Mouse (Mus musculus) heart, embryonic 12.5 days (tissue): ENCODE measurements around the gene Dsn1. TPM values are rescaled to one million over a fixed set of nuclear protein-coding genes. Genes with fewer than 3 reads are reported as not detected.

Experiments used
- ATAC-seq: fragments of 200-750 bp; cut with Nextera tagmentation; 2 replicates; pipeline ENCODE4 v1.8.0; 2017; ENCODE audit warnings: moderate TSS enrichment, moderate library complexity; ENCODE audit not compliant: insufficient number of reproducible peaks, low FRiP score
- H3K27ac ChIP-seq: fragments of 300-500 bp; sonication (generic); 2 replicates; pipeline ENCODE4 v1.5.1; 2016; ENCODE audit warnings: mild to moderate bottlenecking, moderate library complexity; ENCODE audit not compliant: poor library complexity, severe bottlenecking
- H3K27me3 ChIP-seq: fragments of 300-500 bp; sonication (generic); replicated peaks from 2 replicates; pipeline ENCODE4 v1.6.1; 2016; ENCODE audit warnings: mild to moderate bottlenecking, moderate library complexity
- H3K36me3 ChIP-seq: fragments of 300-500 bp; sonication (generic); 2 replicates; pipeline ENCODE4 v1.6.1; 2016; ENCODE audit warnings: mild to moderate bottlenecking, moderate library complexity
- H3K4me1 ChIP-seq: fragments of 300-500 bp; sonication (generic); replicated peaks from 2 replicates; pipeline ENCODE4 v1.6.1; 2016; ENCODE audit warnings: mild to moderate bottlenecking
- H3K4me2 ChIP-seq: fragments of 300-500 bp; sonication (generic); 2 replicates; pipeline ENCODE4 v1.6.1; 2016; ENCODE audit warnings: mild to moderate bottlenecking, moderate library complexity
- H3K4me3 ChIP-seq: fragments of 300-500 bp; sonication (generic); 2 replicates; pipeline ENCODE4 v1.5.1; 2016; ENCODE audit warnings: mild to moderate bottlenecking
- H3K9ac ChIP-seq: fragments of 300-500 bp; sonication (generic); 2 replicates; pipeline ENCODE4 v1.6.1; 2016; ENCODE audit warnings: mild to moderate bottlenecking, moderate library complexity
- H3K9me3 ChIP-seq: fragments of 300-500 bp; sonication (generic); replicated peaks from 2 replicates; pipeline ENCODE4 v1.6.1; 2016; ENCODE audit warnings: mild to moderate bottlenecking, moderate library complexity
- WGBS: fragments of 180-500 bp; shearing (Covaris S2); methylation state at CpG from one replicate; pipeline ENCODE4 v1.1.7; 2016; 5-methylcytosine and 5-hydroxymethylcytosine counted together
- polyA plus RNA-seq: library from polyadenylated mRNA; unstranded; fragments of >200 nt; fragmentation: Nextera tagmentation; extraction: Ambion mirVana; gene quantifications from 2 replicates; pipeline ENCODE4 v1.2.1, GENCODE M21; 2016

Dsn1 gene
- polyA plus RNA-seq, 1 experiment from 2014 or later: 39.1 TPM

- Histone ChIP-seq H3K4me3 (no peak overlapping the region), H3K9ac (no peak overlapping the region), H3K4me2 (no peak overlapping the region), H3K27ac (no peak overlapping the region), H3K27me3 (no peaks in the 10 kb centered on the region), H3K9me3 (no peaks in the 10 kb centered on the region), H3K36me3 (no peaks in the 10 kb centered on the region), H3K4me1 (peaks cover 35% of the 10 kb centered on the region)
- no peak for ATAC-seq
- 69% methylated on average over 6 of the region's 6 CpGs for WGBS
Observed at GRCm38 (mm10) chr2:156967388-156967787, 39.6 kb downstream of the Dsn1 start.

DNA sequence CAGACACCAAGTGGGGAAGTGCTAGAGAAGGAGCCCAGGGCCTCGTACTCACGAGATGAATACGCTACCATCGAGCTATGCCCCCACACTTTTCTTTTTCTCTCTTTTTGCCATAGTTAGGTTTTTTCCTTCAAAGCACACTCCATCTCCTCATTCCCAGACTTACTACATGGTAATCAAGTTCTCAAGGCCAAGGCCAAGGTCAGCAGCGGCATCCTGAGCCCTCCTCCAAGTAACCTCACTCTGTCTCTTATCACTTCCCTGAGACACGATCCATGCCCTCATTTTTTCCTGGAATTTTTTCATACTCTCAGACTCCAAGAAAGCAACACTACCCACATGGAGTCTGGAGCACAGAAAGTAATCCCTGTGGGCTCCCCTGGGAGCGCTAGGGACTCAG is 43.1 kb downstream of the Dsn1 start:
- no peak for ATAC-seq
- H3K9ac ChIP-seq: no peak overlapping the region
- no peak overlapping the region for H3K27ac ChIP-seq
- no peaks in the 10 kb centered on the region for H3K27me3 ChIP-seq
- no peak overlapping the region for H3K4me3 ChIP-seq
- H3K4me1 ChIP-seq: peaks cover 21% of the 10 kb centered on the region
- WGBS: 76% methylated on average over 7 of the region's 7 CpGs
- no peak overlapping the region for H3K4me2 ChIP-seq
- no peaks in the 10 kb centered on the region for H3K36me3 ChIP-seq
- H3K9me3 ChIP-seq: no peaks in the 10 kb centered on the region

DNA sequence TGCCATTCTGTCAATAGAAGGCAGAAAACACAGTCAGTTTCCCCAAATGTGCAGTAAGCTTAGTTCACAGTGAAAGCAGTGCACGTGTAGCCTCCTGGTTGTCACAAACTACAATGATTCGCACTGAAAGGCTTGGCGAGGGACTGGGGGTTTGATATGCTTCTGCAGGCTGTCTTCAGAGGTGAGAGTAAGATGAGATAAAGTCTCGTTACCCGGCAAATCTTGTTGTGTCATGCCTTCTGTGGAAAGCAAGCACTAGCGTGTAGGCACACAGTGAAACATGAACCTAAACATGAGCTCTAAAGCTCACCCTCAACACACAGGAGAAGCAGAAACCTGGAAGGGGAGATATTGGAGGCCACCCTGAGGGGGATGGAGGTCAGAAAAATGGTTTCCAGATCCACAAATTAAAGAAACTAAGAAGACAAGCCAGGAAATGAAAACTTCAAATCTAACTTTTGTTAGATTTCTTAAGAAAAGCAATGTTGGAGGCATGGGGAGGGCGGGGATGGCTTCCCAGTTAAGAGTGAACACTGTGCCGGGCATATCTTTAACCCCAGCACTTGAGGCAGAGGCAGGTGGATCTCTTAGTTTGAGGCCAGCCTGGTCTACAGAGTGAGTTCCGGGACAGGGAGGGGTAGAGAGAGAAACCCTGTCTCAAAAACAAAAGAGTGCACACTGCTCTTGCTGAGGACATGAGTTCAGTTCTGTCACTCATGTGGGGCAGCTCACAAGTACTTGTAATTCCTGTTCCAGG is 48.3 kb downstream of the Dsn1 start:
- Histone ChIP-seq H3K27ac (no peak overlapping the region), H3K4me3 (no peak overlapping the region), H3K27me3 (no peaks in the 10 kb centered on the region), H3K36me3 (no peaks in the 10 kb centered on the region; the same call in 1 of the 2 replicates), H3K4me2 (no peak overlapping the region), H3K9ac (no peak overlapping the region), H3K4me1 (peaks cover 6% of the 10 kb centered on the region), H3K9me3 (no peaks in the 10 kb centered on the region)
- no peak for ATAC-seq
- 65% methylated on average over 9 of the region's 9 CpGs for WGBS

DNA sequence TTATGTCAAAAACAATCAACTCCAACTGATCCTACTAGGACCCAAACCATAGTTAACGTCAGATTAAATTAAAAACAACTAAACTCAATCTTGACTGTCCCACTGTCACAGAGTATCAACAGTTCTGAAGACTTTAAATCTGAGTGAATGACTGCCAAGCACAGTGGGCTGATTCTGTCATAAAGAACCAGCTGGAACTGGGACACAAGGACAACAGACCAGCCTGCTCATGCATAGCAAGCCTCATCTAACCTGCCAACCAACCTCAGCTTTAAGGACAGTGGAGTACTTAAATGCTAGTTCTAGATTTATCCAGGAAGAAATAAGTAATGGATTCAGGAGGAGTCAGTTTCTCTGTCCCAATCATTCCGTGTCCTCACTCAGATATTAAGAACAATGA is 49.9 kb downstream of the Dsn1 start:
- no peaks in the 10 kb centered on the region; the same call in 1 of the 2 replicates for H3K36me3 ChIP-seq
- no peak overlapping the region for H3K4me3 ChIP-seq
- peaks cover 5% of the 10 kb centered on the region; the same call in 1 of the 2 replicates for H3K4me1 ChIP-seq
- ATAC-seq: no peak
- no peak overlapping the region for H3K4me2 ChIP-seq
- no peaks in the 10 kb centered on the region for H3K27me3 ChIP-seq
- no peaks in the 10 kb centered on the region for H3K9me3 ChIP-seq
- H3K9ac ChIP-seq: no peak overlapping the region
- WGBS: 85% methylated on average over 2 of the region's 2 CpGs
- H3K27ac ChIP-seq: no peak overlapping the region

DNA sequence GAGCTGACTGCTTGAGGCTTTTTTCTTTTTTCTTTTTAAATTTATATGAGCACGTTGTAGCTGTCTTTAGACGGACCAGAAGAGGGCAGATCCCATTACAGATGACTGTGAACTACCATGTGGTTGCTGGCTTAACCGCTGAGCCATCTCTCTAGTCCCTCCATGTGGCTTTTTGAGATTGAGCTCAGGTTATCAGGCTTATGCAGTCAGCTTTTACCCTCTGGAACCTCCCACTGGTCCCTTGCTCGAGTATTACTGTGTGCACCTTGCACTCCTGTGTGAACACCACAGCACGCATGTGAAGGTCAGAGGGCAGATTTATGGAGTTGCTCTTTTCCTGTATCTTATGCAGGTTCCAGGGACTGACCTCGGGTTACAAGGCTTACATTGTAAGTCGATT is 50.6 kb downstream of the Dsn1 start:
- Histone ChIP-seq H3K4me3 (no peak overlapping the region), H3K27me3 (no peaks in the 10 kb centered on the region), H3K4me2 (no peak overlapping the region), H3K36me3 (no peaks in the 10 kb centered on the region; the same call in 1 of the 2 replicates), H3K9ac (no peak overlapping the region), H3K4me1 (peaks cover 5% of the 10 kb centered on the region; the same call in 1 of the 2 replicates), H3K27ac (no peak overlapping the region), H3K9me3 (no peaks in the 10 kb centered on the region)
- ATAC-seq: no peak
- WGBS: 71% methylated on average over 7 of the region's 7 CpGs

GRCm38 (mm10) chr2:156954463-156954862 is 52.5 kb downstream of the Dsn1 start:
- 90% methylated on average over 5 of the region's 5 CpGs for WGBS
- H3K9me3 ChIP-seq: no peaks in the 10 kb centered on the region
- no peak overlapping the region for H3K4me2 ChIP-seq
- no peaks in the 10 kb centered on the region for H3K27me3 ChIP-seq
- H3K4me1 ChIP-seq: peaks cover 5% of the 10 kb centered on the region; the same call in 1 of the 2 replicates
- no peak overlapping the region for H3K27ac ChIP-seq
- H3K36me3 ChIP-seq: peaks cover 2% of the 10 kb centered on the region; the same call in 1 of the 2 replicates
- no peak for ATAC-seq
- no peak overlapping the region for H3K4me3 ChIP-seq
- H3K9ac ChIP-seq: no peak overlapping the region

DNA sequence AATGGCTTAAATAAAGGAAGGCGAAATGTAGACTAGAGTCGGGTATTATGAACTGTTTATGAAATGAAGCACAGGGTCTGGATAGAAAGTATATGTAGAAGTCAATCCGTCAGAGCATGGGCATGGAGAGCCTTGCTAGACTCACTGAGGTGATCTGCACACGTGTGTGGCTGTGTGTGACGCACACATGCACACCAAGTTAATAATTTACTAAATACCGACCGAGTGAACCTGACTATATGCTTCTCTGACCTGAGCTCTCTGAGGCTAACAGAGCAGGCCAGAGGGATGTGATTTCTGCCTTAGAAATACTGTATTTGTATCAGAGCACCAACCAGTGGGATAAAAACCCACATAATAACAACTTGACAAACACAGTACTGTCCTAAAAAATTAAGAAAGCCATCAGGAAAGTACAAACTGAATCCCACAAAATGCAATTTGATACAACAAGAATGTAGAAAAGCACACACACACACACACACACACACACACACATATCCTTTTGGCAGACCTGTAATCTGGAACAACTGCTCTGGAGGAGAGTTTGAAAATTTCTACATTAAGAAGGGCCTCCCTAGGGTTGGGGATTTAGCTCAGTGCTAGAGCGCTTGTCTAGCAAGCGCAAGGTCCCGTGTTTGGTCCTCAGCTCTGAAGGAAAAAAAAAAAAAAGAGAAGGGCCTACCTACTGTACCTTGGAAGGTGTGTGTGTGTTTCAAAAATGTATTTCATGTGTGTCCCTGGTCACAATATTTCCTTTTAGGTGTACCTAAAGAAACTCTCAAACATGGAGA is 55.5 kb downstream of the Dsn1 start:
- WGBS: 92% methylated on average over 10 of the region's 10 CpGs
- Histone ChIP-seq H3K27ac (no peak overlapping the region), H3K9ac (no peak overlapping the region), H3K4me2 (no peak overlapping the region), H3K27me3 (no peaks in the 10 kb centered on the region), H3K36me3 (peaks cover 12% of the 10 kb centered on the region), H3K9me3 (no peaks in the 10 kb centered on the region), H3K4me3 (no peak overlapping the region), H3K4me1 (peaks cover 16% of the 10 kb centered on the region)
- ATAC-seq: no peak

DNA sequence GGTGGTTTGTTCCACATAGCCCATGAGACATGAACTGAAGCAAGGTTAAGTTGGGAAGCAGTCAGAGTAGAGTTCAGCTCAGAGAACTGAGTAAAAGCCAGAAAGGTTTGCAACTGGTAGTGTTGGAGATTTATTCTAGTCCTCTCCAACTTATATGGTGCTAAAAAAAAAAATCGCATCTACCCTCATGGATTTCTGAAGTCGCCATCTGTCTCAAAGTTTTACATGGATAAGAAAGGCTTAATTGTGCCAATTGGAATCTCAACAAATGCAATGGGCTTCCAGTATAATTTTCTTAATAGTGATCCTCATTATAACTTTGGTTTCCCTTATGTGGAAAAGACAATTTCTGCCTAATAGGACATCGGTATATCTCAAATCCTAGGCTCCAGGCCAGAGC is 56.1 kb downstream of the Dsn1 start:
- peaks cover 16% of the 10 kb centered on the region for H3K4me1 ChIP-seq
- no peak overlapping the region for H3K4me3 ChIP-seq
- no peak overlapping the region for H3K27ac ChIP-seq
- H3K36me3 ChIP-seq: peaks cover 16% of the 10 kb centered on the region
- no peak overlapping the region for H3K4me2 ChIP-seq
- no peak overlapping the region for H3K9ac ChIP-seq
- no peaks in the 10 kb centered on the region for H3K9me3 ChIP-seq
- WGBS: 93% methylated on average over 3 of the region's 3 CpGs
- ATAC-seq: no peak
- no peaks in the 10 kb centered on the region for H3K27me3 ChIP-seq

Other genes starting within 250 kb of the Dsn1 start
- gene Myl9, start 231.7 kb downstream of the Dsn1 start, polyA plus RNA-seq: 1,723 and 1,724 TPM in 2 replicates
- gene Tgif2, start 167.1 kb downstream of the Dsn1 start, polyA plus RNA-seq: 42.8 and 43.1 TPM in 2 replicates
- gene 4930518I15Rik, start 149.2 kb downstream of the Dsn1 start, polyA plus RNA-seq: 3.5 and 4.5 TPM in 2 replicates
- gene Rab5if, start 144.0 kb downstream of the Dsn1 start, polyA plus RNA-seq: 193 and 203 TPM in 2 replicates
- 0.55 and 0.65 TPM in 2 replicates for gene Sla2, start 120.0 kb downstream of the Dsn1 start, polyA plus RNA-seq
- 31.3 and 32.3 TPM in 2 replicates for gene Ndrg3, start 15.1 kb downstream of the Dsn1 start, polyA plus RNA-seq
- 4.5 and 5.2 TPM in 2 replicates for gene Soga1, start 72.1 kb upstream of the Dsn1 start, polyA plus RNA-seq
- not detected in 2 replicates for gene Tldc2, start 79.9 kb upstream of the Dsn1 start, polyA plus RNA-seq
- 17.2 and 18.0 TPM in 2 replicates for gene Samhd1, start 128.1 kb upstream of the Dsn1 start, polyA plus RNA-seq
- gene Rbl1, start 197.4 kb upstream of the Dsn1 start, polyA plus RNA-seq: 20.7 and 21.4 TPM in 2 replicates